Mouse (Mus musculus): Measurements from ENCODE around the gene Rnf185. TPM values are rescaled to one million over a fixed set of nuclear protein-coding genes. Genes with fewer than 3 reads are reported as not detected.

Rnf185 gene
- polyA plus RNA-seq, 1 experiment from 2014 or later = 45.2 TPM

GRCm38 (mm10) chr11:3394520-3394919 lies 57.6 kb downstream of the Rnf185 start:
- ATAC-seq (ENCODE audit: low FRiP score, low TSS enrichment) = no peak
- no peaks in the 10 kb centered on the region for H3K27me3 ChIP-seq (ENCODE audit: control insufficient read depth, insufficient read depth, low read length)
- WGBS = 72% methylated on average over 5 of the region's 5 CpGs
- H3K4me1 ChIP-seq (ENCODE audit: control insufficient read depth, insufficient read depth, low read length) = no peaks in the 10 kb centered on the region
- no peak overlapping the region for H3K4me3 ChIP-seq (ENCODE audit: low read length)
- no peak overlapping the region for H3K4me2 ChIP-seq (replicated peaks; ENCODE audit: low read depth, low read length)
- H3K9me3 ChIP-seq (ENCODE audit: control insufficient read depth, low read length) = no peaks in the 10 kb centered on the region
- H3K36me3 ChIP-seq (ENCODE audit: control insufficient read depth, insufficient read depth, low read length) = peaks cover 14% of the 10 kb centered on the region; the same call in 1 of the 2 replicates
- H3K27ac ChIP-seq (ENCODE audit: low read depth, low read length) = no peak overlapping the region
- no peak overlapping the region for H3K9ac ChIP-seq (ENCODE audit: low read depth, low read length)

DNA sequence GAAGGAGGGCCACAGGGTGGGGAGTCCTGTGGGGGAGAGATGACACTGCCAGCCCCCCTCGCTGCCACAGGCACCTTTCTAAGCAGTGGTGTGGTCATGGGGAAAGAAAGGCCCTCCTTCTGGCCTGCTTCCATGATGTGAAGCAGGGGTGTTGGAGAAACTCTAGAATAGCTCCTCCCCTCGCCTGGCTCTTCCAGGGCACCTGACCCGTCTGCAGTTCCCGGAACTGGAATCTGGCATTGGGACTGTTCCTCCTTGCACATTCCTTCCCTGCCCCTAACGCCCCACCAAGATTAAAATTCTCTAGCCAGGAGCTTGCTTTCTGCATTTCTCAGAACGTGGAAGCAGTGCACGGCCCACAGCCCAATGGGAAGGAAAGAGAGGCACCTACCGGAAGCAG lies 59.6 kb downstream of the Rnf185 start:
- Histone ChIP-seq H3K27me3 (ENCODE audit: control insufficient read depth, insufficient read depth, low read length) (no peaks in the 10 kb centered on the region), H3K27ac (ENCODE audit: low read depth, low read length) (no peak overlapping the region), H3K4me3 (ENCODE audit: low read length) (no peak overlapping the region), H3K9me3 (ENCODE audit: control insufficient read depth, low read length) (no peaks in the 10 kb centered on the region), H3K4me2 (replicated peaks; ENCODE audit: low read depth, low read length) (no peak overlapping the region), H3K36me3 (ENCODE audit: control insufficient read depth, insufficient read depth, low read length) (peaks cover 14% of the 10 kb centered on the region; the same call in 1 of the 2 replicates), H3K4me1 (ENCODE audit: control insufficient read depth, insufficient read depth, low read length) (no peaks in the 10 kb centered on the region), H3K9ac (ENCODE audit: low read depth, low read length) (no peak overlapping the region)
- ATAC-seq (ENCODE audit: low FRiP score, low TSS enrichment) = no peak
- 80% methylated on average over 8 of the region's 8 CpGs for WGBS

- H3K4me2 ChIP-seq (replicated peaks; ENCODE audit: low read depth, low read length) = no peak overlapping the region
- ATAC-seq (ENCODE audit: low FRiP score, low TSS enrichment) = no peak
- 91% methylated on average over 5 of the region's 5 CpGs for whole genome bisulfite sequencing
- H3K36me3 ChIP-seq (ENCODE audit: control insufficient read depth, insufficient read depth, low read length) = peaks cover 16% of the 10 kb centered on the region; the same call in 1 of the 2 replicates
- no peak overlapping the region for H3K9ac ChIP-seq (ENCODE audit: low read depth, low read length)
- H3K4me3 ChIP-seq (ENCODE audit: low read length) = no peak overlapping the region
- no peaks in the 10 kb centered on the region for H3K27me3 ChIP-seq (ENCODE audit: control insufficient read depth, insufficient read depth, low read length)
- H3K4me1 ChIP-seq (ENCODE audit: control insufficient read depth, insufficient read depth, low read length) = no peaks in the 10 kb centered on the region
- H3K27ac ChIP-seq (ENCODE audit: low read depth, low read length) = no peak overlapping the region
- H3K9me3 ChIP-seq (ENCODE audit: control insufficient read depth, low read length) = no peaks in the 10 kb centered on the region
Observed at GRCm38 (mm10) chr11:3390789-3391188, 61.4 kb downstream of the Rnf185 start.

- 86% methylated on average over 5 of the region's 5 CpGs for WGBS
- H3K9ac ChIP-seq (ENCODE audit: low read depth, low read length) = no peak overlapping the region
- no peak overlapping the region for H3K27ac ChIP-seq (ENCODE audit: low read depth, low read length)
- H3K9me3 ChIP-seq (ENCODE audit: control insufficient read depth, low read length) = no peaks in the 10 kb centered on the region
- H3K36me3 ChIP-seq (ENCODE audit: control insufficient read depth, insufficient read depth, low read length) = peaks cover 12% of the 10 kb centered on the region; the same call in 1 of the 2 replicates
- no peaks in the 10 kb centered on the region for H3K27me3 ChIP-seq (ENCODE audit: control insufficient read depth, insufficient read depth, low read length)
- H3K4me3 ChIP-seq (ENCODE audit: low read length) = no peak overlapping the region
- ATAC-seq (ENCODE audit: low FRiP score, low TSS enrichment) = no peak
- H3K4me2 ChIP-seq (replicated peaks; ENCODE audit: low read depth, low read length) = no peak overlapping the region
- H3K4me1 ChIP-seq (ENCODE audit: control insufficient read depth, insufficient read depth, low read length) = no peaks in the 10 kb centered on the region
Observed at GRCm38 (mm10) chr11:3389996-3390395, 62.2 kb downstream of the Rnf185 start.

GRCm38 (mm10) chr11:3387482-3388196 lies 64.5 kb downstream of the Rnf185 start:
- H3K36me3 ChIP-seq (ENCODE audit: control insufficient read depth, insufficient read depth, low read length) = peaks cover 15% of the 10 kb centered on the region; the same call in 1 of the 2 replicates
- no peak overlapping the region for H3K9ac ChIP-seq (ENCODE audit: low read depth, low read length)
- no peaks in the 10 kb centered on the region for H3K9me3 ChIP-seq (ENCODE audit: control insufficient read depth, low read length)
- H3K4me1 ChIP-seq (ENCODE audit: control insufficient read depth, insufficient read depth, low read length) = no peaks in the 10 kb centered on the region
- no peak for ATAC-seq (ENCODE audit: low FRiP score, low TSS enrichment)
- H3K27me3 ChIP-seq (ENCODE audit: control insufficient read depth, insufficient read depth, low read length) = no peaks in the 10 kb centered on the region
- 88% methylated on average over 6 of the region's 6 CpGs for WGBS
- H3K27ac ChIP-seq (ENCODE audit: low read depth, low read length) = no peak overlapping the region
- H3K4me3 ChIP-seq (ENCODE audit: low read length) = no peak overlapping the region
- no peak overlapping the region for H3K4me2 ChIP-seq (replicated peaks; ENCODE audit: low read depth, low read length)

DNA sequence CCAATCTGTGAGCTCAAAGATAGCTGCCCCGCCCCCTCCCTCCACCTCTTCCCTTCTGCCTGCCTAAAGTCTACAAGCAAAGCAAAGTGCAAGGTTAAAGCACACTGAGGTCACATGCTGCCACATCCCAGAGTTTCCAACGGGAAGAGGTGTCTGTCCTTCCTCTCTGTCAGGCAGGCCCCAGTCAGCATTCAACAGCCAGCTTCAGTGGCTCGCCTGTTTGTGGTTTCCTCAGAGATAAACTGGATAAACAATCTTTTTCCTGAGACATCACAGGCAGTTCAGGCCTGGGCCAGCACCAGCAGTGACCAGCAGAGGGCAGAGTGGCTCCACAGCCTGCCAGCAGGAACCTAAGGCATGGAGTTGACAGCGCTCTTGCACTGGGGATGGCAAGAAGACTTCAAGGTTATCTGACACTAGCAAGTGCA lies 65.2 kb downstream of the Rnf185 start:
- Histone ChIP-seq H3K27ac (ENCODE audit: low read depth, low read length) (no peak overlapping the region), H3K4me2 (replicated peaks; ENCODE audit: low read depth, low read length) (no peak overlapping the region), H3K27me3 (ENCODE audit: control insufficient read depth, insufficient read depth, low read length) (no peaks in the 10 kb centered on the region), H3K9ac (ENCODE audit: low read depth, low read length) (no peak overlapping the region), H3K36me3 (ENCODE audit: control insufficient read depth, insufficient read depth, low read length) (peaks cover 11% of the 10 kb centered on the region; the same call in 1 of the 2 replicates), H3K4me1 (ENCODE audit: control insufficient read depth, insufficient read depth, low read length) (no peaks in the 10 kb centered on the region), H3K9me3 (ENCODE audit: control insufficient read depth, low read length) (no peaks in the 10 kb centered on the region), H3K4me3 (ENCODE audit: low read length) (no peak overlapping the region)
- ATAC-seq (ENCODE audit: low FRiP score, low TSS enrichment) = peak; percentile 83
- 35% methylated on average over 4 of the region's 4 CpGs for WGBS

GRCm38 (mm10) chr11:3382602-3383594 lies 69.3 kb downstream of the Rnf185 start:
- Histone ChIP-seq H3K9ac (ENCODE audit: low read depth, low read length) (no peak overlapping the region), H3K36me3 (ENCODE audit: control insufficient read depth, insufficient read depth, low read length) (peaks cover 8% of the 10 kb centered on the region; the same call in 1 of the 2 replicates), H3K4me1 (ENCODE audit: control insufficient read depth, insufficient read depth, low read length) (no peaks in the 10 kb centered on the region), H3K4me3 (ENCODE audit: low read length) (no peak overlapping the region), H3K4me2 (replicated peaks; ENCODE audit: low read depth, low read length) (no peak overlapping the region), H3K27me3 (ENCODE audit: control insufficient read depth, insufficient read depth, low read length) (no peaks in the 10 kb centered on the region), H3K27ac (ENCODE audit: low read depth, low read length) (no peak overlapping the region), H3K9me3 (ENCODE audit: control insufficient read depth, low read length) (no peaks in the 10 kb centered on the region)
- 88% methylated on average over 5 of the region's 5 CpGs for WGBS
- ATAC-seq (ENCODE audit: low FRiP score, low TSS enrichment) = no peak

DNA sequence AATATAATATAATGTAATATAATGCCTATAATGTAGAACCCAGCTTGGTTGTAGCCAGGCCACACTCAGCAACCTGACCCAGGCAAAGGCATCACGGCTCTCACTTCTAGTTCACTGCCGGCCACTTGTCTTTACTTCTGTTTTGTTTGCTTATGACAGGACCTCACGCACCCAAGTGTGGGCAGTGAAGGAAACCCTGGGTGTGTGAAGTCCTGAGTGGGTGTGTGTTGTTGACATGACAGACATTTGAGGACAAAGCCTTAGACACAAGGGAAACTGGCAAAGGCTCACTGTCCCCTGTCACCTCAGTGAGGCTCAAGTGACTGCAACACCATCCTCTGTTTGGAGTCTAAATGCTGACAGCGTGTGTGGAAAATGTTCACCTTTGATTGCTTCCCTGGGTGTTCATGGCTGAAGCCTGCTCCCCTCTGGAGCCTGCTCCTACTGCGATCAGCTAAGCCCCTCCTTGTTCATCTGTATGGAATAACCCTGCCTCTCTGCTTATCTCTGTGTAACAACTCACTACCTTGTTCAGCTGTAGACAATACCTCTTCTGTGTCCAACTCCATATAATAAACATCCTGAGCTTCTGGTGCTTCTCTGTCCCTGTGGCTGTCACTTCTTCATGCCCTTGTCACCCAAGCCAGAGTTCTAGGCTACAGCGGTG lies 70.9 kb downstream of the Rnf185 start:
- H3K27ac ChIP-seq (ENCODE audit: low read depth, low read length) = no peak overlapping the region
- H3K36me3 ChIP-seq (ENCODE audit: control insufficient read depth, insufficient read depth, low read length) = peaks cover 6% of the 10 kb centered on the region; the same call in 1 of the 2 replicates
- no peak overlapping the region for H3K4me2 ChIP-seq (replicated peaks; ENCODE audit: low read depth, low read length)
- H3K27me3 ChIP-seq (ENCODE audit: control insufficient read depth, insufficient read depth, low read length) = no peaks in the 10 kb centered on the region
- 93% methylated on average over 6 of the region's 6 CpGs for WGBS
- H3K4me3 ChIP-seq (ENCODE audit: low read length) = no peak overlapping the region
- no peaks in the 10 kb centered on the region for H3K4me1 ChIP-seq (ENCODE audit: control insufficient read depth, insufficient read depth, low read length)
- H3K9ac ChIP-seq (ENCODE audit: low read depth, low read length) = no peak overlapping the region
- ATAC-seq (ENCODE audit: low FRiP score, low TSS enrichment) = no peak
- H3K9me3 ChIP-seq (ENCODE audit: control insufficient read depth, low read length) = no peaks in the 10 kb centered on the region
